ENCODE assay signal across 9 mouse cellular contexts in the genomic region with DNA sequence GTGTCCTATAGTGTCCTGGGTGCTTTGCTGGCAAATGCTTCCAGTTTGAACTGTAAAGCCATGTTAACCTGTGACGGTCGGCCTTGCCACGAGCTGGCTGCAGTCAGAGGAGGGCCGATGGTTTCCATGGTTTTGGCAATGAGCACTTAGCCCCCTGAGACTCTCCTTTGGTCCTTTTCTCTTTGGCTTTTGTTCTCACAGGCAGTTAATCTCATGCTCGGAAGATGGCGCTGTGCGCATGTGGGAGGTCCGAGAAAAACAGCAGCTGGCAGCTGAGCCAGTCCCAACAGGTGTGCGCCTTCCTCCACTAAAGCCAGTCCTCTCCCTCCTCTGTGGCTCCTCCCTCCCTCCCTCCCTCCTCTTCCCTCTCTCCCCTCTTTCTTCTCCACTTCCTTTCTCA. TPM values are rescaled to one million over a fixed set of nuclear protein-coding genes. Genes with fewer than 3 reads are reported as not detected.
DNase-seq lines count a peak whose midpoint lies in the region; ATAC-seq and TF ChIP-seq lines count a peak whose summit lies in the region.
"Had no signal": no experiment of that assay in that cellular context is flagged by ENCODE, and none has a peak within 500 bp of the region (broad histone marks: within the 10 kb centered on the region; RNA-seq: fewer than 3 reads in every experiment).

No protein-coding gene starts in this region.

- DNase-seq in ES-E14 (ENCODE audit: low read depth, low spot score): peak; percentile 75
- DNase-seq in fibroblast of lung, adult 2 months (ENCODE audit: low read depth): peak; percentile 11
- DNase-seq in layer of hippocampus, postnatal 36 days: peak; percentile 53 to 66
- peak; percentile 76 for DNase-seq in right cerebral cortex, postnatal 14 days

- H3K27me3 ChIP-seq in hindbrain, embryonic 15.5 days: no peaks in the 10 kb centered on the region
- H3K27me3 ChIP-seq: heart, embryonic 15.5 days had no signal

- no peak overlapping the region for H3K9ac ChIP-seq in ES-E14 (ENCODE audit: insufficient read depth, low read depth, low read length, poor library complexity, severe bottlenecking)
- 0 out of 2 replicates have a peak overlapping the region, but pooled peaks have one; percentile 3 for H3K9ac ChIP-seq in hindbrain, embryonic 15.5 days
- H3K9ac ChIP-seq: heart, embryonic 15.5 days had no signal

- H3K9me3 ChIP-seq in ES-E14 (ENCODE audit: control insufficient read depth, insufficient read depth, low read depth, low read length): no peaks in the 10 kb centered on the region
- no peaks in the 10 kb centered on the region for H3K9me3 ChIP-seq in hindbrain, embryonic 15.5 days
- H3K9me3 ChIP-seq: heart, embryonic 15.5 days had no signal

- peak; percentile 34; the same call in 1 of the 2 replicates for TF ChIP-seq CTCF in bone marrow macrophage, adult 2 months (IDR thresholded peaks at IDR 0.05; ENCODE audit: low read depth, low read length)

- no peak overlapping the region for H3K27ac ChIP-seq in ES-E14 (ENCODE audit: insufficient read depth, low read depth, low read length, poor library complexity, severe bottlenecking)
- H3K27ac ChIP-seq in bone marrow macrophage, adult 2 months (ENCODE audit: insufficient read depth, low read depth, low read length): no peak overlapping the region
- 0 out of 2 replicates have a peak overlapping the region, but pooled peaks have one; percentile 50 for H3K27ac ChIP-seq in hindbrain, embryonic 15.5 days (replicated peaks)
- H3K27ac ChIP-seq: heart, embryonic 15.5 days had no signal

- ATAC-seq in hindbrain, embryonic 15.5 days (ENCODE audit: low FRiP score, low read depth): peak; percentile 78
- peak; percentile 73 for ATAC-seq in megakaryocyte progenitor cell, adult 5-6 weeks (replicated peaks; ENCODE audit: poor library complexity)
- ATAC-seq in erythroblast, adult 5-6 weeks (replicated peaks; ENCODE audit: low FRiP score, poor library complexity, severe bottlenecking): no peak

- TF ChIP-seq POLR2A in bone marrow macrophage, adult 2 months (IDR thresholded peaks at IDR 0.05; ENCODE audit: borderline replicate concordance, low read depth, low read length): no peak

- peak overlapping the region; percentile 18; the same call in 1 of the 2 replicates for H3K4me2 ChIP-seq in hindbrain, embryonic 15.5 days
- H3K4me2 ChIP-seq: heart, embryonic 15.5 days had no signal

- H3K36me3 ChIP-seq in ES-E14 (ENCODE audit: control insufficient read depth, insufficient read depth, low read length, poor library complexity, severe bottlenecking): no peaks in the 10 kb centered on the region
- no peaks in the 10 kb centered on the region for H3K36me3 ChIP-seq in hindbrain, embryonic 15.5 days
- H3K36me3 ChIP-seq: heart, embryonic 15.5 days had no signal

- no peak overlapping the region for H3K4me3 ChIP-seq in ES-E14 (ENCODE audit: insufficient read depth in 1 of 2, low read depth in 1 of 2, low read length in 2 of 2, poor library complexity in 1 of 2, severe bottlenecking in 1 of 2)
- no peak overlapping the region for H3K4me3 ChIP-seq in bone marrow macrophage, adult 2 months (ENCODE audit: insufficient read depth, low read length)
- H3K4me3 ChIP-seq in hindbrain, embryonic 15.5 days: no peak overlapping the region
- H3K4me3 ChIP-seq: heart, embryonic 15.5 days had no signal

- WGBS in hindbrain, embryonic 15.5 days: under 1% methylated on average over 9 of the region's 9 CpGs

- H3K4me1 ChIP-seq in ES-E14 (ENCODE audit: control insufficient read depth in 2 of 2, insufficient read depth in 2 of 2, low read length in 2 of 2, poor library complexity in 1 of 2): 0 out of 4 replicates have a peak, but pooled peaks cover 0 to 2% of the 10 kb centered on the region in 2 experiments
- H3K4me1 ChIP-seq in bone marrow macrophage, adult 2 months (ENCODE audit: control insufficient read depth, insufficient read depth, low read length): peaks cover 10% of the 10 kb centered on the region
- peaks cover 7% of the 10 kb centered on the region for H3K4me1 ChIP-seq in hindbrain, embryonic 15.5 days (replicated peaks)
- H3K4me1 ChIP-seq: heart, embryonic 15.5 days had no signal

- in situ Hi-C loops in ES-E14 (cut with MboI; ENCODE audit: low sequenced_read_pairs in 2 of 2, unreplicated experiment in 2 of 2): no loop called here

TF ChIP-seq in ES-E14, 5 proteins besides CTCF, POLR2A, EP300 and RAD21:
- TF ChIP-seq CHD2 (IDR thresholded peaks at IDR 0.05; ENCODE audit: low read depth, low read length): no peak
- peak; percentile 62; the same call in 1 of the 2 replicates for TF ChIP-seq ZC3H11A (IDR thresholded peaks at IDR 0.05; ENCODE audit: borderline replicate concordance, low read depth, low read length)

RNA-seq across cellular contexts. Expression of a gene that starts 41.8 kb away (rescaled TPM):
- 6.1 and 8.8 TPM in 2 replicates for total RNA-seq in ES-E14 (2012; rRNA removed)
- 48.3 and 51.1 TPM in 2 replicates for polyA plus RNA-seq in bone marrow macrophage, adult 2 months (2012; ENCODE audit: insufficient read depth, insufficient read length, missing spikeins)
- 26.8 and 28.6 TPM in 2 replicates for polyA plus RNA-seq in hindbrain, embryonic 15.5 days (2015; fragmentation: Nextera tagmentation; extraction: Ambion mirVana)
- total RNA-seq in layer of hippocampus, postnatal 36 days (2021): 10 to 100 TPM; 21.2 to 23.0 TPM
- 27.7 and 29.0 TPM in 2 replicates for total RNA-seq in megakaryocyte progenitor cell, adult 5-6 weeks (2015)
- total RNA-seq in megakaryocyte progenitor cell, adult 5-6 weeks (2017): 19.1 and 19.4 TPM in 2 replicates
- total RNA-seq in erythroblast, adult 5-6 weeks (2015; ENCODE audit: low replicate concordance): 6.9 and 14.0 TPM in 2 replicates
- total RNA-seq in erythroblast, adult 5-6 weeks (2017; ENCODE audit: low replicate concordance): 2.0 and 3.4 TPM in 2 replicates

Comparison
In these comparisons a context has a peak if more than half of its experiments do, and no peak if none do; other contexts are left out.
1. DNase-seq: peak in every context shown above with its lines; median percentile 76 in right cerebral cortex, postnatal 14 days; 75 in ES-E14; 60 in layer of hippocampus, postnatal 36 days; 11 in fibroblast of lung, adult 2 months.